8 mouse cellular contexts compared by ENCODE assay signal in the genomic region with DNA sequence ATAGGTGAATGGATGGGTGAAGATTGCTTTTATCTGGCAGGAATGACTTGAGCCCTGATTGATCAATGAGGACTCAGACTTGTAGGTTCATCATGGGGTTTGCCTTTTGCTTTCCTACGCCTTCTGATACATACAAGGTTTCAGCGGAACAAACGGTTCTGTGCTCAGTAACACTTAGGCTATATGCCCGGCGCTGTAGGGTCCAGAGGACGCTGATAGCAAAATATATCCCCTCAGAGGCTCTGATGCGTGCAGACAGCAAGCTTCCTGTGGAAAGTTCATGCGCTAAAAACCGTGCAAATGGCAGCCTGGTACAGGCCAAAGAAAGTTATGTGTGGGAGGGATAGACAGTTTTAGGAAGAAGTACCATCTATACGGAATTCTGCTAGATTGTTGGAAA. TPM values are rescaled to one million over a fixed set of nuclear protein-coding genes. Genes with fewer than 3 reads are reported as not detected.
DNase-seq lines count a peak whose midpoint lies in the region; ATAC-seq and TF ChIP-seq lines count a peak whose summit lies in the region.

No protein-coding gene starts in this region.

- ATAC-seq in kidney, embryonic 15.5 days (replicated peaks; ENCODE audit: low FRiP score): no peak
- ATAC-seq in midbrain, embryonic 12.5 days (ENCODE audit: low FRiP score, low read depth): no peak

- H3K79me2 ChIP-seq in MEL (ENCODE audit: control insufficient read depth, insufficient read depth, low read length, poor library complexity): peaks cover 3% of the 10 kb centered on the region; the same call in 1 of the 2 replicates

- 27% methylated on average over 10 of the region's 10 CpGs for WGBS in kidney, embryonic 15.5 days
- WGBS in hindbrain, embryonic 10.5 days: 39% methylated on average over 10 of the region's 10 CpGs
- 45% methylated on average over 10 of the region's 10 CpGs for WGBS in midbrain, embryonic 12.5 days

- H3K4me1 ChIP-seq in kidney, embryonic 15.5 days: peaks cover 10% of the 10 kb centered on the region
- peaks cover 0 to 8% of the 10 kb centered on the region in 2 experiments; a peak in 2 of 4 replicates for H3K4me1 ChIP-seq in MEL (ENCODE audit: control insufficient read depth in 1 of 2, insufficient read depth in 2 of 2, low read length in 2 of 2)
- peaks cover 15% of the 10 kb centered on the region; the same call in 1 of the 2 replicates for H3K4me1 ChIP-seq in hindbrain, embryonic 10.5 days (replicated peaks)
- H3K4me1 ChIP-seq in midbrain, embryonic 12.5 days: peaks cover 14% of the 10 kb centered on the region

- no peaks in the 10 kb centered on the region for H3K9me3 ChIP-seq in kidney, embryonic 15.5 days (replicated peaks)
- no peaks in the 10 kb centered on the region for H3K9me3 ChIP-seq in MEL (replicated peaks; ENCODE audit: insufficient read depth, low read length)
- no peaks in the 10 kb centered on the region for H3K9me3 ChIP-seq in hindbrain, embryonic 10.5 days
- H3K9me3 ChIP-seq in midbrain, embryonic 12.5 days: no peaks in the 10 kb centered on the region

- no peaks in the 10 kb centered on the region; the same call in 1 of the 2 replicates for H3K36me3 ChIP-seq in kidney, embryonic 15.5 days
- no peaks in the 10 kb centered on the region; a peak in 2 of 4 replicates for H3K36me3 ChIP-seq in MEL (ENCODE audit: control insufficient read depth in 1 of 2, insufficient read depth in 2 of 2, low read length in 2 of 2)
- no peaks in the 10 kb centered on the region for H3K36me3 ChIP-seq in hindbrain, embryonic 10.5 days
- H3K36me3 ChIP-seq in midbrain, embryonic 12.5 days: no peaks in the 10 kb centered on the region

- 0 out of 2 replicates have a peak overlapping the region, but pooled peaks have one; percentile 70 for H3K9ac ChIP-seq in kidney, embryonic 15.5 days
- H3K9ac ChIP-seq in MEL (ENCODE audit: control insufficient read depth, low read depth, low read length, poor library complexity, severe bottlenecking): peak overlapping the region; percentile 86; the same call in 1 of the 2 replicates
- H3K9ac ChIP-seq in midbrain, embryonic 12.5 days (replicated peaks): peak overlapping the region; percentile 70

- peak overlapping the region; percentile 87 for H3K4me2 ChIP-seq in kidney, embryonic 15.5 days
- peak overlapping the region; percentile 82 for H3K4me2 ChIP-seq in midbrain, embryonic 12.5 days (replicated peaks)

- H3K27me3 ChIP-seq in kidney, embryonic 15.5 days: no peaks in the 10 kb centered on the region
- H3K27me3 ChIP-seq in MEL (ENCODE audit: control insufficient read depth in 1 of 2, insufficient read depth in 2 of 2, low read length in 2 of 2): no peaks in the 10 kb centered on the region
- H3K27me3 ChIP-seq in hindbrain, embryonic 10.5 days (ENCODE audit: insufficient read depth, poor library complexity, severe bottlenecking): peaks cover 12% of the 10 kb centered on the region; the same call in 1 of the 2 replicates
- H3K27me3 ChIP-seq in midbrain, embryonic 12.5 days: peaks cover 3% of the 10 kb centered on the region; the same call in 1 of the 2 replicates

- TF ChIP-seq EP300 in MEL (IDR thresholded peaks at IDR 0.05; ENCODE audit: low read depth in 1 of 2, low read length in 2 of 2): no peak

- no peak for TF ChIP-seq CTCF in MEL (IDR thresholded peaks at IDR 0.05 in 2 of 3, conservative IDR thresholded peaks at IDR 0.05 in 1 of 3; ENCODE audit: control insufficient read depth in 1 of 3, insufficient read depth in 1 of 3, low read depth in 2 of 3, low read length in 3 of 3, poor library complexity in 1 of 3, severe bottlenecking in 1 of 3)

- no peak for DNase-seq in kidney, postnatal 25 days
- DNase-seq in MEL (ENCODE audit: low read depth, low spot score): peak; percentile 17
- DNase-seq in hindbrain, embryonic 10.5 days (ENCODE audit: low spot score): no peak
- DNase-seq in adrenal gland, postnatal 36 days: no peak
- DNase-seq in layer of hippocampus, adult 8-10 months (ENCODE audit: low spot score in 2 of 2): no peak
- DNase-seq in spleen, postnatal 10 days (ENCODE audit: low spot score in 2 of 2): no peak

- TF ChIP-seq POLR2A in MEL (IDR thresholded peaks at IDR 0.05; ENCODE audit: control insufficient read depth in 1 of 2, insufficient read depth in 1 of 2, low read depth in 1 of 2, low read length in 2 of 2, poor library complexity in 1 of 2): no peak

- TF ChIP-seq RAD21 in MEL (IDR thresholded peaks at IDR 0.05; ENCODE audit: low read depth, low read length): no peak

- peak overlapping the region; percentile 94 for H3K4me3 ChIP-seq in kidney, embryonic 15.5 days (replicated peaks)
- H3K4me3 ChIP-seq in MEL (ENCODE audit: control insufficient read depth in 1 of 2, insufficient read depth in 1 of 2, low read depth in 2 of 2, low read length in 2 of 2): peak overlapping the region; percentile 81 to 91
- H3K4me3 ChIP-seq in hindbrain, embryonic 10.5 days: peak overlapping the region; percentile 75
- H3K4me3 ChIP-seq in midbrain, embryonic 12.5 days: peak overlapping the region; percentile 73

- H3K27ac ChIP-seq in kidney, embryonic 15.5 days: no peak overlapping the region
- no peak overlapping the region for H3K27ac ChIP-seq in MEL (ENCODE audit: control insufficient read depth, low read depth, low read length)
- no peak overlapping the region for H3K27ac ChIP-seq in hindbrain, embryonic 10.5 days
- H3K27ac ChIP-seq in midbrain, embryonic 12.5 days (replicated peaks): no peak overlapping the region

TF ChIP-seq in MEL, 35 proteins besides CTCF, POLR2A, EP300 and RAD21:
- TF ChIP-seq GATA1 (IDR thresholded peaks at IDR 0.05; ENCODE audit: low read depth, low read length): no peak
- no peak for TF ChIP-seq MEF2A (IDR thresholded peaks at IDR 0.05; ENCODE audit: extremely low read depth, insufficient replicate concordance, low read depth, low read length, poor library complexity, severe bottlenecking)
- no peak for TF ChIP-seq MAX (IDR thresholded peaks at IDR 0.05; ENCODE audit: low read length)

RNA-seq across cellular contexts. Expression of gene Stat1, which starts 1.0 kb away (rescaled TPM):
- polyA plus RNA-seq in kidney, embryonic 15.5 days (2015; fragmentation: Nextera tagmentation; extraction: Ambion mirVana): 18.8 and 20.4 TPM in 2 replicates
- 8.0 and 9.7 TPM in 2 replicates for total RNA-seq in MEL (2012; rRNA removed)
- polyA plus RNA-seq in MEL (2012; ENCODE audit: insufficient read depth in 1 of 2, insufficient read length in 2 of 2, low read depth in 1 of 2, low replicate concordance in 2 of 2, missing spikeins in 1 of 2): 10 to 100 TPM; 10.9 to 44.0 TPM
- polyA plus RNA-seq in hindbrain, embryonic 10.5 days (2016; fragmentation: Nextera tagmentation; extraction: Ambion mirVana): 11.1 and 13.6 TPM in 2 replicates
- 14.2 and 14.7 TPM in 2 replicates for polyA plus RNA-seq in midbrain, embryonic 12.5 days (2016; fragmentation: Nextera tagmentation; extraction: Ambion mirVana)
- 100 to 1,000 TPM in 1 of 2 experiments, 10 to 100 TPM in 1; 88.7 to 112 TPM for total RNA-seq in adrenal gland, postnatal 36 days (2021)
- total RNA-seq in layer of hippocampus, adult 8-10 months (2022): 10 to 100 TPM; 22.8 to 33.8 (median 28.1) TPM
